Mouse (Mus musculus) neural tube, embryonic 15.5 days (tissue): Measurements from ENCODE around the gene Rbm38. TPM values are rescaled to one million over a fixed set of nuclear protein-coding genes. Genes with fewer than 3 reads are reported as not detected.

ENCODE experiments used
- ATAC-seq: fragments of 200-750 bp; cut with Nextera tagmentation; 2 replicates; pipeline ENCODE4 v1.8.0; 2017; ENCODE audit warnings: mild to moderate bottlenecking, moderate TSS enrichment, moderate library complexity; ENCODE audit not compliant: low FRiP score
- H3K27ac ChIP-seq: fragments of 300-500 bp; sonication (generic); replicated peaks from 2 replicates; pipeline ENCODE4 v1.5.1; 2015; ENCODE audit warnings: mild to moderate bottlenecking, inconsistent platforms
- H3K27me3 ChIP-seq: fragments of 300-500 bp; sonication (generic); replicated peaks from 2 replicates; pipeline ENCODE4 v1.6.1; 2015; ENCODE audit warnings: inconsistent platforms
- H3K36me3 ChIP-seq: fragments of 300-500 bp; sonication (generic); 2 replicates; pipeline ENCODE4 v1.6.1; 2015; ENCODE audit warnings: inconsistent platforms
- H3K4me1 ChIP-seq: fragments of 300-500 bp; sonication (generic); 2 replicates; pipeline ENCODE4 v1.6.1; 2015; ENCODE audit warnings: inconsistent platforms
- H3K4me2 ChIP-seq: fragments of 300-500 bp; sonication (generic); 2 replicates; pipeline ENCODE4 v1.6.1; 2015; ENCODE audit warnings: inconsistent platforms, mild to moderate bottlenecking, moderate library complexity
- H3K4me3 ChIP-seq: fragments of 300-500 bp; sonication (generic); replicated peaks from 2 replicates; pipeline ENCODE4 v1.5.1; 2015; ENCODE audit warnings: mild to moderate bottlenecking, inconsistent platforms
- H3K9ac ChIP-seq: fragments of 300-500 bp; sonication (generic); replicated peaks from 2 replicates; pipeline ENCODE4 v1.6.1; 2015; ENCODE audit warnings: mild to moderate bottlenecking, inconsistent platforms
- H3K9me3 ChIP-seq: fragments of 300-500 bp; sonication (generic); replicated peaks from 2 replicates; pipeline ENCODE4 v1.6.1; 2016; ENCODE audit warnings: inconsistent platforms
- WGBS: fragments of 180-500 bp; shearing (Covaris S2); methylation state at CpG from one replicate; pipeline ENCODE4 v1.1.7; 2015; ENCODE audit warnings: mixed read lengths; 5-methylcytosine and 5-hydroxymethylcytosine counted together
- polyA plus RNA-seq: library from polyadenylated mRNA; unstranded; fragments of >200 nt; fragmentation: Nextera tagmentation; extraction: Ambion mirVana; gene quantifications from 2 replicates; pipeline ENCODE4 v1.2.1, GENCODE M21; 2015

The Rbm38 gene
- polyA plus RNA-seq, 1 experiment from 2014 or later, result 11.5 TPM

GRCm38 (mm10) chr2:173027169-173027823, 7.0 kb downstream of the Rbm38 start:
- Histone ChIP-seq H3K27me3 (no peaks in the 10 kb centered on the region), H3K36me3 (0 out of 2 replicates have a peak, but pooled peaks cover 14% of the 10 kb centered on the region), H3K9ac (no peak overlapping the region), H3K4me2 (no peak overlapping the region), H3K9me3 (no peaks in the 10 kb centered on the region), H3K4me1 (peaks cover 49% of the 10 kb centered on the region), H3K27ac (no peak overlapping the region), H3K4me3 (no peak overlapping the region)
- WGBS, result 95% methylated on average over 6 of the region's 6 CpGs
- ATAC-seq, result no peak

GRCm38 (mm10) chr2:173027824-173028495, 7.7 kb downstream of the Rbm38 start:
- no peaks in the 10 kb centered on the region for H3K27me3 ChIP-seq
- no peak for ATAC-seq
- H3K27ac ChIP-seq, result no peak overlapping the region
- peaks cover 42% of the 10 kb centered on the region for H3K4me1 ChIP-seq
- no peak overlapping the region for H3K9ac ChIP-seq
- no peaks in the 10 kb centered on the region for H3K9me3 ChIP-seq
- no peak overlapping the region for H3K4me2 ChIP-seq
- H3K36me3 ChIP-seq, result 0 out of 2 replicates have a peak, but pooled peaks cover 14% of the 10 kb centered on the region
- 59% methylated on average over 4 of the region's 4 CpGs for WGBS
- no peak overlapping the region for H3K4me3 ChIP-seq

GRCm38 (mm10) chr2:173028508-173029031, 8.3 kb downstream of the Rbm38 start:
- 93% methylated on average over 3 of the region's 3 CpGs for WGBS
- H3K4me3 ChIP-seq, result no peak overlapping the region
- no peaks in the 10 kb centered on the region for H3K27me3 ChIP-seq
- H3K9ac ChIP-seq, result no peak overlapping the region
- H3K4me2 ChIP-seq, result no peak overlapping the region
- peaks cover 36% of the 10 kb centered on the region for H3K4me1 ChIP-seq
- ATAC-seq, result no peak
- H3K9me3 ChIP-seq, result no peaks in the 10 kb centered on the region
- 0 out of 2 replicates have a peak, but pooled peaks cover 14% of the 10 kb centered on the region for H3K36me3 ChIP-seq
- H3K27ac ChIP-seq, result no peak overlapping the region

GRCm38 (mm10) chr2:173030591-173031338, 10.5 kb downstream of the Rbm38 start:
- 0 out of 2 replicates have a peak, but pooled peaks cover 22% of the 10 kb centered on the region for H3K36me3 ChIP-seq
- H3K9me3 ChIP-seq, result no peaks in the 10 kb centered on the region
- H3K4me3 ChIP-seq, result no peak overlapping the region
- H3K9ac ChIP-seq, result no peak overlapping the region
- peaks cover 14% of the 10 kb centered on the region; the same call in 1 of the 2 replicates for H3K4me1 ChIP-seq
- no peak overlapping the region for H3K27ac ChIP-seq
- no peaks in the 10 kb centered on the region for H3K27me3 ChIP-seq
- WGBS, result 78% methylated on average over 12 of the region's 12 CpGs
- no peak overlapping the region for H3K4me2 ChIP-seq
- no peak for ATAC-seq

- H3K4me2 ChIP-seq, result no peak overlapping the region
- no peak overlapping the region for H3K4me3 ChIP-seq
- no peaks in the 10 kb centered on the region for H3K9me3 ChIP-seq
- H3K27ac ChIP-seq, result no peak overlapping the region
- ATAC-seq, result no peak
- 96% methylated on average over 13 of the region's 13 CpGs for WGBS
- no peaks in the 10 kb centered on the region for H3K27me3 ChIP-seq
- no peak overlapping the region for H3K9ac ChIP-seq
- 0 out of 2 replicates have a peak, but pooled peaks cover 22% of the 10 kb centered on the region for H3K36me3 ChIP-seq
- H3K4me1 ChIP-seq, result no peaks in the 10 kb centered on the region
These were observed 13.2 kb downstream of the Rbm38 start for GRCm38 (mm10) chr2:173033531-173033930.

GRCm38 (mm10) chr2:173034998-173035397, 14.7 kb downstream of the Rbm38 start:
- 0 out of 2 replicates have a peak, but pooled peaks cover 22% of the 10 kb centered on the region for H3K36me3 ChIP-seq
- no peak overlapping the region for H3K4me2 ChIP-seq

GRCm38 (mm10) chr2:173035653-173036052, 15.4 kb downstream of the Rbm38 start:
- no peak overlapping the region for H3K9ac ChIP-seq
- no peaks in the 10 kb centered on the region for H3K9me3 ChIP-seq
- no peak overlapping the region for H3K4me2 ChIP-seq
- 94% methylated on average over 5 of the region's 5 CpGs for WGBS
- no peaks in the 10 kb centered on the region for H3K4me1 ChIP-seq
- H3K27ac ChIP-seq, result no peak overlapping the region
- H3K27me3 ChIP-seq, result no peaks in the 10 kb centered on the region
- H3K4me3 ChIP-seq, result no peak overlapping the region
- 0 out of 2 replicates have a peak, but pooled peaks cover 18% of the 10 kb centered on the region for H3K36me3 ChIP-seq
- ATAC-seq, result no peak

More at GRCm38 (mm10) chr2:173034998-173035397, 14.7 kb downstream of the Rbm38 start:
- no peak for ATAC-seq
- Histone ChIP-seq H3K27ac (no peak overlapping the region), H3K4me1 (no peaks in the 10 kb centered on the region), H3K27me3 (no peaks in the 10 kb centered on the region), H3K9ac (no peak overlapping the region), H3K9me3 (no peaks in the 10 kb centered on the region), H3K4me3 (no peak overlapping the region)
- 79% methylated on average over 4 of the region's 4 CpGs for WGBS

- Histone ChIP-seq H3K27me3 (no peaks in the 10 kb centered on the region), H3K4me3 (no peak overlapping the region), H3K9me3 (no peaks in the 10 kb centered on the region), H3K4me1 (no peaks in the 10 kb centered on the region), H3K9ac (no peak overlapping the region), H3K4me2 (no peak overlapping the region), H3K27ac (no peak overlapping the region), H3K36me3 (0 out of 2 replicates have a peak, but pooled peaks cover 18% of the 10 kb centered on the region)
- 87% methylated on average over 5 of the region's 5 CpGs for WGBS
- no peak for ATAC-seq
These were observed 15.8 kb downstream of the Rbm38 start for GRCm38 (mm10) chr2:173036055-173036454.

- Histone ChIP-seq H3K4me1 (no peaks in the 10 kb centered on the region), H3K9ac (no peak overlapping the region), H3K4me2 (no peak overlapping the region), H3K27me3 (no peaks in the 10 kb centered on the region), H3K27ac (no peak overlapping the region), H3K36me3 (0 out of 2 replicates have a peak, but pooled peaks cover 15% of the 10 kb centered on the region), H3K9me3 (no peaks in the 10 kb centered on the region), H3K4me3 (no peak overlapping the region)
- ATAC-seq, result no peak
- 67% methylated on average over 4 of the region's 4 CpGs for WGBS
These were observed 16.3 kb downstream of the Rbm38 start for GRCm38 (mm10) chr2:173036611-173037010.

- Histone ChIP-seq H3K9ac (no peak overlapping the region), H3K9me3 (no peaks in the 10 kb centered on the region), H3K27me3 (no peaks in the 10 kb centered on the region), H3K36me3 (0 out of 2 replicates have a peak, but pooled peaks cover 8% of the 10 kb centered on the region), H3K4me3 (no peak overlapping the region), H3K27ac (no peak overlapping the region), H3K4me1 (no peaks in the 10 kb centered on the region), H3K4me2 (no peak overlapping the region)
- ATAC-seq, result no peak
- 80% methylated on average over 5 of the region's 5 CpGs for WGBS
These were observed 17.0 kb downstream of the Rbm38 start for GRCm38 (mm10) chr2:173037347-173037746.

GRCm38 (mm10) chr2:173037827-173038607, 17.7 kb downstream of the Rbm38 start:
- no peak for ATAC-seq
- WGBS, result 79% methylated on average over 7 of the region's 7 CpGs
- Histone ChIP-seq H3K27me3 (no peaks in the 10 kb centered on the region), H3K4me1 (no peaks in the 10 kb centered on the region), H3K27ac (no peak overlapping the region), H3K4me3 (no peak overlapping the region), H3K36me3 (0 out of 2 replicates have a peak, but pooled peaks cover 8% of the 10 kb centered on the region), H3K4me2 (no peak overlapping the region), H3K9me3 (no peaks in the 10 kb centered on the region), H3K9ac (no peak overlapping the region)
